Mouse (Mus musculus) lung, adult 10 weeks (tissue): ENCODE data around the gene Ssbp1. TPM values are rescaled to one million over a fixed set of nuclear protein-coding genes. Genes with fewer than 3 reads are reported as not detected.

Experiments used
- polyA plus RNA-seq: library from polyadenylated mRNA; stranded (reverse); fragments of 350-450 nt; fragmentation: Illumina TruSeq; extraction: RNeasy Lipid Tissue Mini Kit (QIAGEN cat#74804); gene quantifications from one replicate; pipeline ENCODE4 v1.2.3, GENCODE M21; 2014; ENCODE audit warnings: low read depth, low replicate concordance; ENCODE audit not compliant: insufficient read depth

Ssbp1 gene
- 40.6 TPM for polyA plus RNA-seq

GRCm38 (mm10) chr6:40470916-40471719 lies at the start of gene Ssbp1:
TSS of gene Ssbp1 (plus strand) at chr6:40471352.

GRCm38 (mm10) chr6:40436047-40436483 lies 35.1 kb upstream of the Ssbp1 start, which contains the start of gene E330009J07Rik:
TSS of gene E330009J07Rik (minus strand) at chr6:40436135.

GRCm38 (mm10) chr6:40438936-40439335 lies 32.2 kb upstream of the Ssbp1 start, which contains the start of gene Wee2:
TSS of gene Wee2 (plus strand) at chr6:40439088.

GRCm38 (mm10) chr6:40490933-40491332 lies 19.8 kb downstream of the Ssbp1 start, which contains the start of gene Tas2r137:
TSS of gene Tas2r137 (plus strand) at chr6:40491233.

GRCm38 (mm10) chr6:40493229-40493628 lies 22.1 kb downstream of the Ssbp1 start, which contains the start of gene Tas2r108:
TSS of gene Tas2r108 (plus strand) at chr6:40493529.

GRCm38 (mm10) chr6:40519408-40519807 lies 48.3 kb downstream of the Ssbp1 start, which contains the start of gene Prss37:
TSS of gene Prss37 (minus strand) at chr6:40519508.

Other genes with a start within 250 kb of the Ssbp1 start
- 9.7 TPM for gene Agk, start 146.2 kb upstream of the Ssbp1 start, polyA plus RNA-seq
- gene E330009J07Rik, start 35.2 kb upstream of the Ssbp1 start, polyA plus RNA-seq: 4.4 TPM
- not detected for gene Wee2, start 32.3 kb upstream of the Ssbp1 start, polyA plus RNA-seq
- gene Tas2r137, start 19.9 kb downstream of the Ssbp1 start, polyA plus RNA-seq: not detected
- not detected for gene Tas2r108, start 22.2 kb downstream of the Ssbp1 start, polyA plus RNA-seq
- not detected for gene Prss37, start 48.2 kb downstream of the Ssbp1 start, polyA plus RNA-seq
- gene Olfr461, start 83.7 kb downstream of the Ssbp1 start, polyA plus RNA-seq: not detected
- not detected for gene Olfr460, start 98.1 kb downstream of the Ssbp1 start, polyA plus RNA-seq
- 3.3 TPM for gene Clec5a, start 114.5 kb downstream of the Ssbp1 start, polyA plus RNA-seq
- gene Tas2r138, start 142.0 kb downstream of the Ssbp1 start, polyA plus RNA-seq: not detected
- 0.52 TPM for gene Mgam, start 157.5 kb downstream of the Ssbp1 start, polyA plus RNA-seq